Mouse (Mus musculus) liver, adult 2 months (tissue): Measurements from ENCODE around the gene Obox7.
"Not testable (repeated sequence)": the region's sequence is repeated elsewhere in the genome, so short reads cannot be mapped to it uniquely, and the experiment has no call there.

Experiments used
- CTCF ChIP-seq: fragments of 200-500 bp; IDR thresholded peaks from 2 replicates; pipeline ENCODE4 v1.5.1; 2011; ENCODE audit warnings: low read depth, low read length, control low read depth
- POLR2A ChIP-seq: fragments of 200-500 bp; IDR thresholded peaks from 2 replicates; pipeline ENCODE4 v1.6.1; 2011; ENCODE audit warnings: low read length, control low read depth; ENCODE audit not compliant: insufficient read depth; ENCODE audit errors: extremely low read depth

GRCm38 (mm10) chr7:14659196-14659595, at the start of gene Obox7:
- not testable (repeated sequence) for TF ChIP-seq CTCF, POLR2A
